Mouse (Mus musculus) brain, embryonic 14.5 days (tissue): ENCODE data around the gene Dgki.

ENCODE experiments used
- CTCF ChIP-seq: fragments of 200-500 bp; IDR thresholded peaks from 2 replicates; pipeline ENCODE4 v1.5.1; 2012; ENCODE audit warnings: inconsistent platforms, mild to moderate bottlenecking, moderate library complexity, borderline replicate concordance; ENCODE audit not compliant: insufficient read depth, insufficient read length; ENCODE audit errors: extremely low read depth
- POLR2A ChIP-seq: fragments of 200-500 bp; IDR thresholded peaks from 2 replicates; pipeline ENCODE4 v1.6.1; 2012; ENCODE audit warnings: mild to moderate bottlenecking, inconsistent platforms, borderline replicate concordance; ENCODE audit not compliant: poor library complexity, insufficient read depth, insufficient read length, severe bottlenecking; ENCODE audit errors: extremely low read depth

- no peak for TF ChIP-seq CTCF
- TF ChIP-seq POLR2A: no peak
These were observed 480.3 kb downstream of the Dgki start for GRCm38 (mm10) chr6:36819784-36820050.
